Mouse (Mus musculus) heart, embryonic 11.5 days (tissue): ENCODE measurements around the gene Tsc22d1. TPM values are rescaled to one million over a fixed set of nuclear protein-coding genes. Genes with fewer than 3 reads are reported as not detected.

ENCODE experiments used
- ATAC-seq: fragments of 200-750 bp; cut with Nextera tagmentation; replicated peaks from 2 replicates; pipeline ENCODE4 v1.8.0; 2017; ENCODE audit warnings: moderate library complexity; ENCODE audit not compliant: insufficient number of reproducible peaks, low FRiP score, low TSS enrichment
- H3K27ac ChIP-seq: fragments of 300-500 bp; sonication (generic); 2 replicates; pipeline ENCODE4 v1.5.1; 2014; ENCODE audit warnings: mild to moderate bottlenecking, low read depth, low read length
- H3K27me3 ChIP-seq: fragments of 300-500 bp; sonication (generic); 2 replicates; pipeline ENCODE4 v1.6.1; 2014; ENCODE audit warnings: mild to moderate bottlenecking, low read length, mixed read lengths; ENCODE audit not compliant: control insufficient read depth, insufficient read depth
- H3K36me3 ChIP-seq: fragments of 300-500 bp; sonication (generic); 2 replicates; pipeline ENCODE4 v1.6.1; 2014; ENCODE audit warnings: mild to moderate bottlenecking, low read length, moderate library complexity, mixed read lengths; ENCODE audit not compliant: control insufficient read depth, insufficient read depth
- H3K4me1 ChIP-seq: fragments of 300-500 bp; sonication (generic); 2 replicates; pipeline ENCODE4 v1.6.1; 2014; ENCODE audit warnings: low read length; ENCODE audit not compliant: control insufficient read depth, insufficient read depth
- H3K4me2 ChIP-seq: fragments of 300-500 bp; sonication (generic); 2 replicates; pipeline ENCODE4 v1.6.1; 2014; ENCODE audit warnings: mild to moderate bottlenecking, moderate library complexity
- H3K4me3 ChIP-seq: fragments of 300-500 bp; sonication (generic); 2 replicates; pipeline ENCODE4 v1.5.1; 2014; ENCODE audit warnings: low read depth, low read length
- H3K9ac ChIP-seq: fragments of 300-500 bp; sonication (generic); 2 replicates; pipeline ENCODE4 v1.6.1; 2014; ENCODE audit warnings: mild to moderate bottlenecking, low read depth, low read length, moderate library complexity
- H3K9me3 ChIP-seq: fragments of 300-500 bp; sonication (generic); replicated peaks from 2 replicates; pipeline ENCODE4 v1.6.1; 2016; ENCODE audit warnings: low read length; ENCODE audit not compliant: control insufficient read depth
- WGBS: fragments of 180-500 bp; shearing (Covaris S2); extraction: QIAGEN DNeasy Blood & Tissue Kit; methylation state at CpG from one replicate; pipeline ENCODE4 v1.1.7; 2014; ENCODE audit not compliant: insufficient replicate concordance; 5-methylcytosine and 5-hydroxymethylcytosine counted together
- polyA plus RNA-seq: library from polyadenylated mRNA; unstranded; fragments of >200 nt; fragmentation: Nextera tagmentation; extraction: Ambion mirVana; gene quantifications from 2 replicates; pipeline ENCODE4 v1.2.1, GENCODE M21; 2014

Tsc22d1 gene
- polyA plus RNA-seq, 1 experiment from 2014 or later: 444 TPM

DNA sequence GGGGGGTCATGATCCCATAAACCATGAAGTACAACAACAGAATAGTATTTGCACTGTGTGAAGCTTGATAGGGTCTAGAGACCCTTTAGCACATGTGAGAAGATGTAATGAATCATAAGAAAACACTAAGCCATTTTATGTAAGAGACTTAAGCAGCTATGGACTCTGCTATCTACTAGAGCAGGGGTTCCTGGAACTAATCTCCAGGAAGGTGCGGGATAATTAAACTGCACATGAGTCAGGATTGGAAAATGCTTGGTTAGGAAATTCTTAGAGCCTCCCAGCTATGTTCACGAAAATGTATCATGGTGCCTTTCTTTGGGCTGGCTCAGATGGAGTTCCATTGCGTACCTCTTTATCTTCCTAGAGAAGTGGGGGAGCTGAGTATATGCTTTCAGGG is 106.5 kb downstream of the Tsc22d1 start:
- Histone ChIP-seq H3K9ac (no peak overlapping the region), H3K4me3 (no peak overlapping the region), H3K36me3 (no peaks in the 10 kb centered on the region), H3K9me3 (no peaks in the 10 kb centered on the region), H3K27ac (no peak overlapping the region), H3K4me2 (no peak overlapping the region), H3K27me3 (no peaks in the 10 kb centered on the region), H3K4me1 (peaks cover 22% of the 10 kb centered on the region)
- WGBS: 76% methylated on average over 3 of the region's 3 CpGs
- ATAC-seq: no peak

DNA sequence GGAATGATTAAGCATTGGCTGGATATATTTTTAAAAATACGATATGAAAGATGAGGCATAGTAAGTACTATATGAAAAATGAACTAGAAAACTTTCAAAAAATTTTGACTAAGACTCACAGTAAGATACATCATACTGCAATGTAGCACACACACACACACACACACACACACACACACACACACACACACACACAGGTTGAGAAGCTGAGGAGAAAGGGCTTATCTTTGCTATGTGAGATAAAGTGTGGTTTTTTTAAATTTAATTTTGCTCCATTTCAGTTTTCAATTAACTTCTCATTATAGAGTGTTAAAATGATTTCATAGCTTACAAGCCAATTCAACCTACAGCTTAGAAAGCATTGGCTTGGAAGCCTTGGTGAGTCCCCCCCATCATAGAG is 108.6 kb downstream of the Tsc22d1 start:
- no peak for ATAC-seq
- no peaks in the 10 kb centered on the region for H3K9me3 ChIP-seq
- no peak overlapping the region for H3K4me3 ChIP-seq
- no peaks in the 10 kb centered on the region for H3K27me3 ChIP-seq
- H3K4me1 ChIP-seq: peaks cover 33% of the 10 kb centered on the region
- no peak overlapping the region for H3K4me2 ChIP-seq
- 84% methylated on average over 1 of the region's 1 CpGs for WGBS
- H3K27ac ChIP-seq: no peak overlapping the region
- H3K9ac ChIP-seq: no peak overlapping the region
- H3K36me3 ChIP-seq: no peaks in the 10 kb centered on the region

DNA sequence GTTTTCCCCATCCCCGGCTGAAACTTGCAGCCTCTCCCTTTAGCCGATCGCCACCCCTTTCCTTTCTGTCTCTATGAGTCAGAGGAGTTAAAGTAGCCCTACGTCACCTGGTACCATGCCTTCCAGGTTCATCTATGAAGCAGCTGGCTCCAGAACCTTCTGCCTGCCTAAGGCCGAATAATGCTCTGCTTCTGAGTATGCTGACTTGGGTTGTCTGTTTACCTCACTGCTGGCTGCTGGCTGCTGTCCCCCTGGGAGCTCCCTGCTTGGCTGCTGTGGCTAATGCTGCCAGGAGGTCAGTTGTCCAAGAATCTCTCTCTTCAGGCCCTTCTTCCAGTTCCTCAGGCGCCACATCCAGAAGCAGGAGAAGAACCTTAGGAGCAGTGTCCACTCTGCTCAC is 111.7 kb downstream of the Tsc22d1 start:
- no peaks in the 10 kb centered on the region for H3K36me3 ChIP-seq
- 63% methylated on average over 6 of the region's 6 CpGs for WGBS
- ATAC-seq: no peak
- no peaks in the 10 kb centered on the region for H3K27me3 ChIP-seq
- no peak overlapping the region for H3K4me2 ChIP-seq
- H3K9ac ChIP-seq: no peak overlapping the region; the same call in 1 of the 2 replicates
- H3K4me1 ChIP-seq: peaks cover 23% of the 10 kb centered on the region
- H3K9me3 ChIP-seq: no peaks in the 10 kb centered on the region
- no peak overlapping the region for H3K4me3 ChIP-seq
- peak overlapping the region; percentile 16 for H3K27ac ChIP-seq

DNA sequence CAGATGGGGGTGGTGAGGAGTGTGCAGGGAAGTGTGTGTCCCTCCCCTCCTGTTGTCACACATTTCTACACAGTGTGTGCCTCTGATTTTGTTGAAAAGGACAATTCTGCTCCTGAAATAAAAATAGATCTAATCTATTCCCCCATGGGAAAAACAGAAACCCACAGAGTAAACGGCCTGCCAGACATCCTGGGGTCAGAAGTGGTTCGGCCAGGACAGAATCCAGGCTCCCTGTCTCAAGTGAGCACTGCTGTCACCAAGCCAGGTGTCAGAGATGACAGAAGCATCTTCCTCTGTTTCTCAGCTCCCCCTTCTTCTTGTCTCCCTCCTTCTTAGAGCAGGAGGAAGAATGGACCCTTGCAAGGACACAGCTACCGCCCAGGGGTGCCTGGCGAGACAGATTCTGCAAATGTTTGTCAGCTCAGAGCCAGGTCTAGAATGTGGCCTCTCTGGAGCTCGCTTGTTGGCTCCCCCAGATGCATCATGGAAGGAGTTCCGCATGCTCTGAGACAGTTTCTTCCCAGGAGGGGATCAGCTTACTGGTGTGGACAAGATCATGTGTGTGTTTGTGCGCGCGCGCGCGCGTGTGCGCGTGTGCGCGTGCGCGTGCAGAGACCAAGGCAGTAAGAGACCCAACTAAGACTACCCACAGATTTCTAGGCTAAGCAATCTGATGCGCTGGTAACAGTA is 112.4 kb downstream of the Tsc22d1 start:
- ATAC-seq: no peak
- H3K36me3 ChIP-seq: no peaks in the 10 kb centered on the region
- H3K4me3 ChIP-seq: no peak overlapping the region
- no peaks in the 10 kb centered on the region for H3K27me3 ChIP-seq
- no peak overlapping the region for H3K4me2 ChIP-seq
- WGBS: 79% methylated on average over 20 of the region's 20 CpGs
- no peaks in the 10 kb centered on the region for H3K9me3 ChIP-seq
- peaks cover 24% of the 10 kb centered on the region for H3K4me1 ChIP-seq
- H3K27ac ChIP-seq: peak overlapping the region; percentile 16
- no peak overlapping the region; the same call in 1 of the 2 replicates for H3K9ac ChIP-seq

DNA sequence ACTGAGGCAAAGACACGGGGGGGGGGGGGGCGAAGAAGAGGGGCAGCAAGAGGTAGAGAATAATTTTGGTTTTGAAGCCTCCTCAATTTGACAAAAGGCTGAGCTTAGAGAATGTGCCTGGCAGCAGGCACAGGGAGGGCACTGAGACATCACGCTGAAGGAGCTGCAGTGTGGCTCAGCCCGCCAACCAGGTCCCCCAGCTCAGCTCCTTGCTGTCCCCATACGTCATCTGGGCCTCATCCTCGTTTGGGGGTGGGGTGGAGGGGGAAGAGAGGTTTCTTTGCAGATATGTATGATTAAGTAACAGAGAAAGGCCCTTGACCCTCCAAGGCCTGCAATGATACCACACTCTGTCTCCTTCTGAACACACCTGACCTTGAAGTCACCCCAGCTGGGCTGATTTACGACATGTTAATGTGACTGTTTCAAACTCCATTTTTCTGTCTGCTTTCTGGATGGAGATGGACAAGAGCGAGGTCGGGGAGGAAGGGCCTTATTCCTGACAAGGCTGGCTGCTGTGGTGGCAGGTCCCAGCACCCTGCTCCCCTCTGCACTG is 113.1 kb downstream of the Tsc22d1 start:
- WGBS: 54% methylated on average over 9 of the region's 9 CpGs
- peak overlapping the region; percentile 32; the same call in 1 of the 2 replicates for H3K27ac ChIP-seq
- H3K4me1 ChIP-seq: peaks cover 31% of the 10 kb centered on the region
- H3K9ac ChIP-seq: no peak overlapping the region
- no peak for ATAC-seq
- H3K4me2 ChIP-seq: no peak overlapping the region
- H3K9me3 ChIP-seq: no peaks in the 10 kb centered on the region
- no peaks in the 10 kb centered on the region for H3K36me3 ChIP-seq
- no peak overlapping the region for H3K4me3 ChIP-seq
- H3K27me3 ChIP-seq: no peaks in the 10 kb centered on the region

DNA sequence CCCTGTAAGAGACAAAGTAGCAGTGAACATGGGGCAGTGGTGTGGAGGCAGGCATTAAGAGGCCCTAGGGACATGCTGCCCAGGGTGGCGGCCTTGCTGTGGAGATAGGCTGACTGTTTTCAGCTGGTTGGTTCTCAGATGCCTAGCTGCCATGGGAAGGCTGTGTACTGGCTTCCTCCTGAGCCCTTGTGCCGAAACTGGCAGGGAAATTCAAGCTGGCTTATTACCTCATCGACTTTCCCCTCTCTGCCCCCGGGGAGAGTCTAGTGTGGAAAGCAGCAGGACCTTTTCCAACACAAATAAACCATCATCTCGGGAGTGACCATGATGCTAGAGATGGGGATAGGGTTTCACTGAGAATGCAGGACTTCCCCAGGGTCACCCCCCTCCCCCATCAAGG is 113.9 kb downstream of the Tsc22d1 start:
- ATAC-seq: no peak
- Histone ChIP-seq H3K4me3 (no peak overlapping the region), H3K4me2 (no peak overlapping the region), H3K4me1 (peaks cover 39% of the 10 kb centered on the region), H3K36me3 (no peaks in the 10 kb centered on the region), H3K9ac (no peak overlapping the region), H3K9me3 (no peaks in the 10 kb centered on the region), H3K27ac (peak overlapping the region; percentile 32; the same call in 1 of the 2 replicates), H3K27me3 (no peaks in the 10 kb centered on the region)
- 31% methylated on average over 5 of the region's 5 CpGs for WGBS

DNA sequence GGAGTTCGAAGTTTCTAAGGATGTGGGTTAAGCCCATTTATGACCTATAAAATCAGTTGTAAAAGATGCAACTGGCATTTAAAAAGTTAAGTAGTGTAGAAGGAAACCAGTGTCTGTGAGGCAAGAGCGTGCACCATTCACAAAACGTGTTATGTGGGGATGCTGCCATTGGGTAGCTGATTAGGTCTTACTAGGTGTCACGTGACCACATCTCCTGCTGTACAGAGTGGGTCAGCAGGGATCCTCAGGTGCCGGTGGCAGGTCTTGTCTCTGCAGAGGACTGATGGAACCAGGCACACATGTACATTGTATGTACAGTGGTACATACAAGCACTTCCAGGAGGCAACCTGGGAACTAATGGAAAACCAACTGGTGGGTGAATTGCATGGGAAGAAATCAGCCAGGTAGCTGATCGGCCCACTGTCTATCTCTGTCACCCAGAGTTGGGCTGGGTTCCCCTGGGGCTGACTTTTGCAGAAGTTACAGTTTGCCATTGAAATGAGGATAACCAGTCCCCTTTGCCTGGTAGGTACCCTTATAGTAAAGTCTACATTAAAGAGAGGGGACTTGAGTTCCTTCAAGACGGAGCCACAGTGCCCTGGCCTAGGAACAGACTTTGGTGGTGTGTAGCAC is 116.4 kb downstream of the Tsc22d1 start:
- Histone ChIP-seq H3K4me1 (peaks cover 47% of the 10 kb centered on the region), H3K4me2 (no peak overlapping the region), H3K4me3 (no peak overlapping the region), H3K27ac (peak overlapping the region; percentile 91), H3K36me3 (no peaks in the 10 kb centered on the region), H3K9me3 (no peaks in the 10 kb centered on the region), H3K27me3 (no peaks in the 10 kb centered on the region), H3K9ac (no peak overlapping the region)
- ATAC-seq: no peak
- 92% methylated on average over 7 of the region's 7 CpGs for WGBS

DNA sequence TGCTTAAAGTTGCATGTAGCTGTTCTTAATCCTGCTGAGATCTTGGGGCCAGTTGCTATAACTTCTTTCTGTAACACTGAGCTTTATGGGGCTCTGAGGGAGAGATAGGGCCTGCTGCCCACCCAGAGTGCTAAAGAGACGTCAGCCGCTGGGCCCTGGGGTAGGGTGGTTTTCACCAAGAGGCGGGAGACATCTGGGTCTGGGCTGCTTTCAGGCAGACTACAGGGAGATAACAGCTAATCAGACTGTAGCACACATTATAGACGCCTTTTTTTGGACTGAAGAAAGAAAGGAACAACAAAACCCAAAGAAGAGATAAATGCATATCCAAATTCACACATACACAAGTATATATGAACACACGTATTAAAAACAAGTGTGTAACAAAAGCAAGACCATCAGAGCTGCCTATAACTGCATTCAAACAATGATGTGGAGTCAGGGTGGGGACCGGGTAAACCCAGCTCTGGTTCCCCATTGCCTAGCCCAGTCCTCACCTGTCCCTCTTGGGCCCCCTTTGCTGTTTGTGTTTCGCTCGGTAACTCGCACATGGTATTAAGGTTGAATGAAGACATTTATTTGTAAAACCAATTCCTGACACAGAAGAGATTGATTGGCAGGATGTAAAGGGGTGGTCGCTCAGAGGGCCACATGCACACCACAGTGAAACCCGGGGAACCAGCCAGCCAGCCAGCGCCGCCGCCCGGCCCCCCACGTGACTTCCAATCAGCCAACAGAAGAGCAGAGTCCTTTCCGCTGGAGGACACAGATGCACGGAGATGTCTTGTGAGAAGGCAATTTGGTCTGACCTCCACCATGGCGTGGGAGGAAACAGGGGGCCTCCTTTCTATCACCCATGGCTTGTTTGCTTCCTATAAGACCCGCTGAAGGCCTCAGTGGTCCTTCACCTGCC is 117.8 kb downstream of the Tsc22d1 start:
- peak overlapping the region; percentile 91 for H3K27ac ChIP-seq
- ATAC-seq: peak; percentile 92
- no peaks in the 10 kb centered on the region for H3K27me3 ChIP-seq
- H3K4me2 ChIP-seq: peak overlapping the region; percentile 71
- WGBS: 18% methylated on average over 20 of the region's 20 CpGs
- no peaks in the 10 kb centered on the region for H3K36me3 ChIP-seq
- H3K4me1 ChIP-seq: peaks cover 40% of the 10 kb centered on the region
- H3K9me3 ChIP-seq: no peaks in the 10 kb centered on the region
- H3K4me3 ChIP-seq: peak overlapping the region; percentile 36
- H3K9ac ChIP-seq: peak overlapping the region; percentile 65; the same call in 1 of the 2 replicates
